Mouse (Mus musculus) liver, embryonic 14.5 days (tissue): ENCODE data around the gene Ugt1a6a. TPM values are rescaled to one million over a fixed set of nuclear protein-coding genes. Genes with fewer than 3 reads are reported as not detected.

Experiments
- ATAC-seq: fragments of 200-750 bp; cut with Nextera tagmentation; 2 replicates; pipeline ENCODE4 v1.8.0; 2017; ENCODE audit warnings: moderate number of reproducible peaks, mild to moderate bottlenecking, moderate library complexity; ENCODE audit not compliant: insufficient read depth
- DNase-seq, 3 experiments: peaks; one replicate each; pipeline ENCODE4 v3.0.0-alpha.2; 2012 to 2013; ENCODE audit warnings: low read depth in 3 of 3, low spot score in 3 of 3
- H3K27ac ChIP-seq: fragments of 300-500 bp; sonication (generic); 2 replicates; pipeline ENCODE4 v1.5.1; 2014; ENCODE audit warnings: moderate library complexity, mild to moderate bottlenecking, control low read depth, inconsistent platforms
- H3K27me3 ChIP-seq: fragments of 300-500 bp; sonication (generic); 2 replicates; pipeline ENCODE4 v1.6.1; 2014; ENCODE audit warnings: mild to moderate bottlenecking, low read length, moderate library complexity; ENCODE audit not compliant: control insufficient read depth, insufficient read depth
- H3K36me3 ChIP-seq: fragments of 300-500 bp; sonication (generic); replicated peaks from 2 replicates; pipeline ENCODE4 v1.6.1; 2014; ENCODE audit warnings: low read depth; ENCODE audit not compliant: control insufficient read depth, insufficient read depth
- H3K4me1 ChIP-seq, 2 experiments: fragments of 200-500 bp in 1 of 2; fragments of 300-500 bp in 1 of 2; sonication (generic) in 1 of 2; replicated peaks; 2 replicates each; pipeline ENCODE4 v1.6.1; 2012 to 2014; ENCODE audit warnings: antibody characterized with exemption in 1 of 2, inconsistent platforms in 1 of 2, low read length in 1 of 2; ENCODE audit not compliant: control insufficient read depth in 2 of 2, insufficient read depth in 2 of 2
- H3K4me2 ChIP-seq: fragments of 300-500 bp; sonication (generic); 2 replicates; pipeline ENCODE4 v1.6.1; 2014; ENCODE audit warnings: low read depth, mild to moderate bottlenecking, control low read depth, moderate library complexity
- H3K4me3 ChIP-seq, 2 experiments: fragments of 200-500 bp in 1 of 2; fragments of 300-500 bp in 1 of 2; sonication (generic) in 1 of 2; 2 replicates each; pipeline ENCODE4 v1.5.1; 2012 to 2014; ENCODE audit warnings: low read depth in 2 of 2, low read length in 2 of 2, mild to moderate bottlenecking in 2 of 2, control low read depth in 1 of 2, inconsistent platforms in 1 of 2, moderate library complexity in 1 of 2; ENCODE audit not compliant: insufficient read depth in 1 of 2
- H3K9ac ChIP-seq: fragments of 300-500 bp; sonication (generic); replicated peaks from 2 replicates; pipeline ENCODE4 v1.6.1; 2014; ENCODE audit warnings: mild to moderate bottlenecking, control low read depth, moderate library complexity
- H3K9me3 ChIP-seq: fragments of 300-500 bp; sonication (generic); 2 replicates; pipeline ENCODE4 v1.6.1; 2016; ENCODE audit warnings: low read length, mixed read lengths; ENCODE audit not compliant: control insufficient read depth
- CTCF ChIP-seq: IDR thresholded peaks from 2 replicates; pipeline ENCODE4 v1.5.1; 2016; ENCODE audit warnings: antibody characterized with exemption, low read depth, control low read depth
- EP300 ChIP-seq: IDR thresholded peaks from 2 replicates; pipeline ENCODE4 v1.6.1; 2016; ENCODE audit warnings: antibody characterized with exemption, low read depth
- WGBS: fragments of 180-500 bp; shearing (Covaris S2); extraction: QIAGEN DNeasy Blood & Tissue Kit; methylation state at CpG from one replicate; pipeline ENCODE4 v1.1.7; 2014; ENCODE audit not compliant: insufficient replicate concordance; 5-methylcytosine and 5-hydroxymethylcytosine counted together
- polyA plus RNA-seq, 2 experiments: library from polyadenylated mRNA; depleted of rRNA in 1 of 2; stranded (reverse) in 1 of 2; unstranded in 1 of 2; fragments of >200 nt; fragmentation: Nextera tagmentation in 1 of 2; extraction: Ambion mirVana in 1 of 2; gene quantifications; 2 replicates each; pipeline versions ENCODE4 v1.2.1 to v1.2.3; 2012 to 2014

The Ugt1a6a gene
- polyA plus RNA-seq, 2 experiments, result 3.6 to 7.1 TPM

GRCm38 (mm10) chr1:88255466-88255857 is 120.9 kb downstream of the Ugt1a6a start:
- WGBS, result 45% methylated on average over 2 of the region's 2 CpGs

GRCm38 (mm10) chr1:88255989-88256754 is 121.6 kb downstream of the Ugt1a6a start:
- peaks cover 6 to 23% of the 10 kb centered on the region in 2 experiments; a peak in 3 of 4 replicates for H3K4me1 ChIP-seq
- no peak overlapping the region for H3K4me3 ChIP-seq
- 63% methylated on average over 13 of the region's 13 CpGs for WGBS
- DNase-seq (no peak), ATAC-seq (no peak)
- H3K9ac ChIP-seq, result no peak overlapping the region
- TF ChIP-seq CTCF (no peak), EP300 (no peak)
- H3K36me3 ChIP-seq, result peaks cover 3% of the 10 kb centered on the region; the same call in 1 of the 2 replicates
- H3K4me2 ChIP-seq, result no peak overlapping the region
- H3K27me3 ChIP-seq, result no peaks in the 10 kb centered on the region
- H3K9me3 ChIP-seq, result no peaks in the 10 kb centered on the region; the same call in 1 of the 2 replicates
- H3K27ac ChIP-seq, result no peak overlapping the region

More at GRCm38 (mm10) chr1:88255466-88255857, 120.9 kb downstream of the Ugt1a6a start:
- Histone ChIP-seq H3K27ac (no peak overlapping the region), H3K4me2 (no peak overlapping the region), H3K4me1 (peaks cover 6 to 17% of the 10 kb centered on the region in 2 experiments; a peak in 3 of 4 replicates), H3K9me3 (no peaks in the 10 kb centered on the region; the same call in 1 of the 2 replicates), H3K9ac (no peak overlapping the region), H3K36me3 (no peaks in the 10 kb centered on the region), H3K27me3 (no peaks in the 10 kb centered on the region), H3K4me3 (no peak overlapping the region)
- TF ChIP-seq CTCF, result no peak
- no peak for TF ChIP-seq EP300
- DNase-seq (no peak), ATAC-seq (no peak)

- no peak for DNase-seq
- no peak for ATAC-seq
- no peaks in the 10 kb centered on the region; the same call in 1 of the 2 replicates for H3K9me3 ChIP-seq
Observed at GRCm38 (mm10) chr1:88256886-88257663, 122.5 kb downstream of the Ugt1a6a start.

GRCm38 (mm10) chr1:88257681-88258080 is 123.1 kb downstream of the Ugt1a6a start:
- peaks cover 16% of the 10 kb centered on the region for H3K36me3 ChIP-seq
- H3K9ac ChIP-seq, result no peak overlapping the region
- H3K4me1 ChIP-seq, result peaks cover 6 to 37% of the 10 kb centered on the region in 2 experiments; a peak in 3 of 4 replicates
- no peak overlapping the region for H3K4me3 ChIP-seq
- no peak for DNase-seq
- no peak overlapping the region for H3K27ac ChIP-seq
- no peak overlapping the region for H3K4me2 ChIP-seq
- TF ChIP-seq EP300 (no peak), CTCF (no peak)
- no peak for ATAC-seq
- no peaks in the 10 kb centered on the region for H3K27me3 ChIP-seq
- no peaks in the 10 kb centered on the region; the same call in 1 of the 2 replicates for H3K9me3 ChIP-seq
- 66% methylated on average over 6 of the region's 6 CpGs for WGBS

More at GRCm38 (mm10) chr1:88256886-88257663, 122.5 kb downstream of the Ugt1a6a start:
- Histone ChIP-seq H3K9ac (no peak overlapping the region), H3K4me3 (no peak overlapping the region), H3K27me3 (no peaks in the 10 kb centered on the region), H3K27ac (no peak overlapping the region), H3K4me2 (no peak overlapping the region), H3K4me1 (peaks cover 6 to 32% of the 10 kb centered on the region in 2 experiments; a peak in 3 of 4 replicates), H3K36me3 (peaks cover 10% of the 10 kb centered on the region)
- TF ChIP-seq EP300 (no peak), CTCF (no peak)
- 57% methylated on average over 10 of the region's 10 CpGs for WGBS
